Mouse (Mus musculus): ENCODE measurements around the gene Ets1.

DNA sequence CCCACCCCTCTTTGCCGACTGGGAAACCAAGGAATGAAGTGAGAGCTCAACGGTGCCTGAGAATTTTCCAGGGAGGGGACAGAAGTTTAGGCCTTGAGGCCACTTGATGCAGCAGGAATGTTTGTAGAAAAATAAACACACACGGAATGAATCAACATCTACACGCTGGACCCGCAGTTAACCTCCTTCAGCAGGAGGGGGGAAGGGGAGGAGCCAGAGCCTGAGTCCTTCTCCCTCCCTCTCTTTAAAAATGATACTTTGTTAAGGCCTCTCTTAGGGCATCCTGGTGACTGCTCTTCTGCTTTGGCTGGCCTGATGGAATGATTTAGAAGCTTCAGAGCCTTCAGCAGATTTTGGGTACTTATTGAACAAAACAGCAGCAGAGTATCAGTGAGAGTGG is 73.3 kb downstream of the Ets1 start:
- TF ChIP-seq CTCF (IDR thresholded peaks at IDR 0.05; ENCODE audit: extremely low read depth, insufficient read depth, low read length): no peak
- no peak for TF ChIP-seq POLR2A (IDR thresholded peaks at IDR 0.05; ENCODE audit: extremely low read depth, insufficient read depth, low read length)

All from cortical plate, adult 2 months (tissue).